Mouse (Mus musculus): ENCODE data around the gene Tmtc3. TPM values are rescaled to one million over a fixed set of nuclear protein-coding genes. Genes with fewer than 3 reads are reported as not detected.
"Not testable (repeated sequence)": the region's sequence is repeated elsewhere in the genome, so short reads cannot be mapped to it uniquely, and the experiment has no call there.

Gene Tmtc3
- polyA plus RNA-seq, 1 experiment from 2014 or later, result 13.9 TPM

DNA sequence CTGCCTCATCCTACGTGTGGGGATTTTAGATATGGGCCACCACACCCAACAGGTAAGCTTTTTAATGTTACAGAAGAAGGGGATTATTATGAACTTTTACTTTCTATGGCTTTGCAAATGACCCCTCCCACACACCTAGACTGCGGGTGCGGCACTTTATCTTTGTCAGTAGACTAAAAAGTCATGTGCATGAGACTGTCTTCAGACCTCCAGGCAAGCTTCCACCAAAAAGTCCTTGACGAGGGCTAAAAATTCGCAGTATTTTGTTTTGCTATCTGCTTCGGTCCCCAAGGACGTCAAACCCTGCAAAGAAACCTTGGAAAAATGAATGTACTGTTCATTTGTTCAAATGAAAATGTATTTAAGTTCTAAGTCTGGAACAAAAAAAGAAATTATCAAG lies 71.6 kb downstream of the Tmtc3 start:
- H3K9me3 ChIP-seq (replicated peaks; ENCODE audit: low read length), result no peaks in the 10 kb centered on the region
- DNase-seq (ENCODE audit: low spot score), result no peak
- H3K9ac ChIP-seq (ENCODE audit: low read depth, low read length), result no peak overlapping the region
- no peaks in the 10 kb centered on the region for H3K4me1 ChIP-seq (replicated peaks; ENCODE audit: insufficient read depth, low read length)
- H3K36me3 ChIP-seq (ENCODE audit: insufficient read depth, low read length), result no peaks in the 10 kb centered on the region
- no peak overlapping the region for H3K4me3 ChIP-seq (replicated peaks; ENCODE audit: low read depth, low read length)
- no peaks in the 10 kb centered on the region for H3K27me3 ChIP-seq (ENCODE audit: insufficient read depth, low read length)
- H3K27ac ChIP-seq, result no peak overlapping the region
- TF ChIP-seq CTCF (IDR thresholded peaks at IDR 0.05; ENCODE audit: low read depth), result no peak
- ATAC-seq (replicated peaks; ENCODE audit: low FRiP score, low read depth), result no peak
- 82% methylated on average over 7 of the region's 7 CpGs for WGBS
- no peak overlapping the region for H3K4me2 ChIP-seq (ENCODE audit: low read length)

DNA sequence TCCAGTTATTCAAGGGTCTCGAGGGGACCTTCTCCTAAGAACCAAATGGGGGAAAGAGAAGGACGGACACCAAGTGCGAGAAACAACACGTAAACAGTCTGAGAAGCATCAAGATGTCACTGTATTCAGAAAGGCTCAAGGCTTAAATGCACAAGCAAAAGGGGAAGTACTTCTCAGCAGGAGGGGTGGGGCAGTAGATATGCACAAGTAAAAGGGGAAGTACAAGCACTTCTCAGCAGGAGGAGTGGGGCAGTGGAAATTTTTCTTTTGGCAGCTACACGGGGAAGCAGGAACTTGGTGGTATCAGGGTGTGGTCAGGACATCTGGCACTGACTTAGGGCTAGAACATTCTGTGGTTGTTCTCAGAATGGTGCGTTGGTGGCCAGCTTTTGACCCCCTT lies 84.8 kb downstream of the Tmtc3 start:
- WGBS, result 89% methylated on average over 5 of the region's 6 CpGs
- not testable (repeated sequence) for H3K4me2 ChIP-seq (ENCODE audit: low read length); ATAC-seq (replicated peaks; ENCODE audit: low FRiP score, low read depth); H3K27me3 ChIP-seq (ENCODE audit: insufficient read depth, low read length); H3K36me3 ChIP-seq (ENCODE audit: insufficient read depth, low read length); H3K9me3 ChIP-seq (replicated peaks; ENCODE audit: low read length); H3K4me3 ChIP-seq (replicated peaks; ENCODE audit: low read depth, low read length); DNase-seq (ENCODE audit: low spot score); H3K27ac ChIP-seq; H3K9ac ChIP-seq (ENCODE audit: low read depth, low read length); H3K4me1 ChIP-seq (replicated peaks; ENCODE audit: insufficient read depth, low read length)

Other genes starting within 250 kb of the Tmtc3 start
- not detected in 2 replicates for gene Gm4301, start 151.7 kb downstream of the Tmtc3 start, polyA plus RNA-seq (2015; fragmentation: Nextera tagmentation; extraction: Ambion mirVana)
- gene Gm4302, start 146.5 kb downstream of the Tmtc3 start, polyA plus RNA-seq (2015; fragmentation: Nextera tagmentation; extraction: Ambion mirVana), result not detected in 2 replicates
- not detected in 2 replicates for gene Gm4303, start 141.4 kb downstream of the Tmtc3 start, polyA plus RNA-seq (2015; fragmentation: Nextera tagmentation; extraction: Ambion mirVana)
- gene Gm4305, start 136.3 kb downstream of the Tmtc3 start, polyA plus RNA-seq (2015; fragmentation: Nextera tagmentation; extraction: Ambion mirVana), result not detected in 2 replicates
- not detected in 2 replicates for gene Gm4307, start 126.0 kb downstream of the Tmtc3 start, polyA plus RNA-seq (2015; fragmentation: Nextera tagmentation; extraction: Ambion mirVana)
- gene Gm4312, start 104.8 kb downstream of the Tmtc3 start, polyA plus RNA-seq (2015; fragmentation: Nextera tagmentation; extraction: Ambion mirVana), result not detected in 2 replicates
- 4.6 and 5.0 TPM in 2 replicates for gene Cep290, start 208 bp upstream of the Tmtc3 start, polyA plus RNA-seq (2015; fragmentation: Nextera tagmentation; extraction: Ambion mirVana)
- 10.1 and 11.3 TPM in 2 replicates for gene 4930430F08Rik, start 103.1 kb upstream of the Tmtc3 start, polyA plus RNA-seq (2015; fragmentation: Nextera tagmentation; extraction: Ambion mirVana)
- not detected in 2 replicates for gene 1700017N19Rik, start 103.1 kb upstream of the Tmtc3 start, polyA plus RNA-seq (2015; fragmentation: Nextera tagmentation; extraction: Ambion mirVana)

Data from kidney, postnatal 0 days (tissue).